Mouse (Mus musculus): ENCODE results near the gene Rem2.

DNA sequence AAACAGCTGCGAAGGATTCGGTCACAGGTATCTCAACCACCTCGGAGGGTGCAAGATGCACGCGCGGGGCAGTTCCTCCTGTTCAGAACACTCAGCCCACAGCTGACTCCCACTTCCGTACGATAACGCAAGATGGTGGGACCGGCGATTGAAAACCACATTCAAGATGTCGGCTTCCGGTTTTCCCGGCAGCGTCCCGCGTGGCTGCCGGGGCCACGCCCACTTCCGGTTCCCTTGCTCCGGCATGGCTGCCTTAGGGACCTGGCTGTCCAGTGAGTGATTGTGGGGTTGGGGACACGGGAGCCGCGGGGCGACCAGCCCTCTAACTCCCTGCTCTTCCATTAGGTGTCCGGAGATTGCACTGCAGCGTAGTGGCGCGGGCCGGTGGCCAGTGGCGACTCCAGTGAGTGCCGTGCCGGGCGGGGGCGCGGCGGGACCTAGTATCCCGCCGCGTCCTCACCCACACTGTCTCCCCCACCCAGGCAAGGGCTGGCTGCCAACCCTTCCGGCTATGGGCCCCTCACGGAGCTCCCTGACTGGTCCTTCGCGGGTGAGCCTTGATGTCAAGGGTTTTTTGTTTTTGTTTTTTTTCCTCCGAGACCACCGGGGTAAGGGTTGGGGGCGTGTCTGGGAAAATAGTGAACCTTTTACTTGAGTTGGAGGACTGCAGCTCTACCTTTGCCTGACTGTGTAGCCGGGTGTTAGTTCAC lies 49.1 kb upstream of the Rem2 start, which contains the start of gene Mrpl52:
- TF ChIP-seq EP300 (optimal IDR thresholded peaks at IDR 0.05) (no peak), CTCF (IDR thresholded peaks at IDR 0.05; ENCODE audit: low read depth) (no peak)
